Mouse (Mus musculus) skeletal muscle tissue, adult 2 months (tissue): Measurements from ENCODE around the gene Vmn1r116.
"Not testable (repeated sequence)": the region's sequence is repeated elsewhere in the genome, so short reads cannot be mapped to it uniquely, and the experiment has no call there.

Source experiments
- DNase-seq: peaks from one replicate; pipeline ENCODE4 v3.0.0-alpha.2; 2012; ENCODE audit warnings: low read depth, low spot score

Gene Vmn1r116

DNA sequence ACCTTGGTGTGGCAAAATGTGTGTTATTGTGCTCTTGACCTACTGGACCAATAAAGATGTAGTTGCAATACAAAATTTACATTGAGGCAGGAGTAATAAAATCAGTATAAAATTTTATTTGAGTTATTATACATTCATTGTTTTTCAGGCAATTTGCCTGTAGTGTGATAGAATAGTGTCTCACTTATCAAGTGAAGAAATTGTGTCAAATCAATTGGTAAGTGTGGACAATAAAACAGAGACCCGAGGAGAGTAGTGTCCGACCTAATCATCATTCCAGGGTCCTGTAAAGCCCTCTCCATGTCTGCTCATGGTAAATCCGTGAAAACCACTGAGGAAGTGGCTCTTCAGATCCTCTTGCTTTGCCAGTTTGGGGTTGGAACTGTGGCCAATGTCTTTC lies at the start of gene Vmn1r116:
Gene Vmn1r116, plus strand, starts transcription at position 301 of the 400 bp plus-strand sequence.
- DNase-seq = not testable (repeated sequence)

- DNase-seq = not testable (repeated sequence)
Measured at GRCm38 (mm10) chr7:20844885-20845284, 27.2 kb upstream of the Vmn1r116 start, which contains the start of gene Vmn1r115. Vmn1r115 (minus strand) TSS chr7:20844985.

DNA sequence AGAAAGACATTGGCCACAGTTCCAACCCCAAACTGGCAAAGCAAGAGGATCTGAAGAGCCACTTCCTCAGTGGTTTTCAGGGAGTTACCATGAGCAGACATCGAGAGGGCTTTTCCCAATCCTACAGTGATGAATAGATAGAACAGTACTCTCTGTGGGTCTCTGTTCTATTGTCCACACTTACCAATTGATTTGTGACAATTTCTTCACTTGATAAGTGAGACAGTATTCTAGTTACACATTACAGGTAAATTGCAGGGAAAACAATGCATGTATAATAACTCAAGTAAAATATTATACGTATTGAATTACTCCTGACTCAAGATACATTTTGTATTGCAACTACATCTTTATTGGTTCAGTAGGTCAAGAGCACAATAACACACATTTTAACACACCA lies 12.0 kb downstream of the Vmn1r116 start, which contains the start of gene Vmn1r117:
Gene Vmn1r117, minus strand, starts transcription at position 101 of the 400 bp plus-strand sequence.
- not testable (repeated sequence) for DNase-seq

GRCm38 (mm10) chr7:20912247-20912646 lies 40.2 kb downstream of the Vmn1r116 start, which contains the start of gene Vmn1r118:
Vmn1r118 (minus strand) TSS chr7:20912347.
- not testable (repeated sequence) for DNase-seq
